Mouse (Mus musculus) midbrain, embryonic 13.5 days (tissue): ENCODE results near the gene Slc26a10. TPM values are rescaled to one million over a fixed set of nuclear protein-coding genes. Genes with fewer than 3 reads are reported as not detected.
"Not testable (repeated sequence)": the region's sequence is repeated elsewhere in the genome, so short reads cannot be mapped to it uniquely, and the experiment has no call there.

Source experiments
- ATAC-seq: fragments of 200-750 bp; cut with Nextera tagmentation; 2 replicates; pipeline ENCODE4 v1.8.0; 2017; ENCODE audit warnings: mild to moderate bottlenecking, moderate TSS enrichment, moderate library complexity
- H3K27ac ChIP-seq: fragments of 300-500 bp; sonication (generic); 2 replicates; pipeline ENCODE4 v1.5.1; 2015; ENCODE audit warnings: inconsistent platforms, mild to moderate bottlenecking, moderate library complexity
- H3K27me3 ChIP-seq: fragments of 300-500 bp; sonication (generic); 2 replicates; pipeline ENCODE4 v1.6.1; 2015; ENCODE audit warnings: mild to moderate bottlenecking, inconsistent platforms
- H3K36me3 ChIP-seq: fragments of 300-500 bp; sonication (generic); 2 replicates; pipeline ENCODE4 v1.6.1; 2015; ENCODE audit warnings: mild to moderate bottlenecking, inconsistent platforms
- H3K4me1 ChIP-seq: fragments of 300-500 bp; sonication (generic); replicated peaks from 2 replicates; pipeline ENCODE4 v1.6.1; 2015; ENCODE audit warnings: inconsistent platforms
- H3K4me2 ChIP-seq: fragments of 300-500 bp; sonication (generic); replicated peaks from 2 replicates; pipeline ENCODE4 v1.6.1; 2015; ENCODE audit warnings: moderate library complexity, mild to moderate bottlenecking, inconsistent platforms
- H3K4me3 ChIP-seq: fragments of 300-500 bp; sonication (generic); replicated peaks from 2 replicates; pipeline ENCODE4 v1.5.1; 2015; ENCODE audit warnings: mild to moderate bottlenecking, inconsistent platforms
- H3K9ac ChIP-seq: fragments of 300-500 bp; sonication (generic); replicated peaks from 2 replicates; pipeline ENCODE4 v1.6.1; 2015; ENCODE audit warnings: mild to moderate bottlenecking, inconsistent platforms
- H3K9me3 ChIP-seq: fragments of 300-500 bp; sonication (generic); 2 replicates; pipeline ENCODE4 v1.6.1; 2016; ENCODE audit warnings: mild to moderate bottlenecking, inconsistent platforms
- WGBS: fragments of 180-500 bp; shearing (Covaris S2); methylation state at CpG from one replicate; pipeline ENCODE4 v1.1.7; 2015; 5-methylcytosine and 5-hydroxymethylcytosine counted together
- polyA plus RNA-seq: library from polyadenylated mRNA; unstranded; fragments of >200 nt; fragmentation: Nextera tagmentation; extraction: Ambion mirVana; gene quantifications from 2 replicates; pipeline ENCODE4 v1.2.1, GENCODE M21; 2015

The Slc26a10 gene
- polyA plus RNA-seq, 1 experiment from 2014 or later, result 1.0 TPM

GRCm38 (mm10) chr10:127135118-127135836 is 45.2 kb downstream of the Slc26a10 start:
- H3K9ac ChIP-seq, result no peak overlapping the region
- WGBS, result 65% methylated on average over 8 of the region's 8 CpGs
- H3K27me3 ChIP-seq, result no peaks in the 10 kb centered on the region
- H3K9me3 ChIP-seq, result no peaks in the 10 kb centered on the region
- no peaks in the 10 kb centered on the region for H3K4me1 ChIP-seq
- no peak for ATAC-seq
- H3K27ac ChIP-seq, result no peak overlapping the region
- no peaks in the 10 kb centered on the region for H3K36me3 ChIP-seq
- no peak overlapping the region for H3K4me3 ChIP-seq
- H3K4me2 ChIP-seq, result no peak overlapping the region

- not testable (repeated sequence) for H3K27me3 ChIP-seq, ATAC-seq, H3K27ac ChIP-seq, H3K36me3 ChIP-seq, H3K4me3 ChIP-seq, H3K9ac ChIP-seq, H3K4me1 ChIP-seq, H3K9me3 ChIP-seq, H3K4me2 ChIP-seq
- 85% methylated on average over 3 of the region's 3 CpGs for WGBS
Measured at GRCm38 (mm10) chr10:127134394-127135035, 45.9 kb downstream of the Slc26a10 start.

GRCm38 (mm10) chr10:127132469-127132868 is 48.0 kb downstream of the Slc26a10 start:
- no peak overlapping the region for H3K4me2 ChIP-seq
- H3K9ac ChIP-seq, result no peak overlapping the region
- H3K27me3 ChIP-seq, result no peaks in the 10 kb centered on the region
- ATAC-seq, result no peak
- no peak overlapping the region for H3K27ac ChIP-seq
- H3K9me3 ChIP-seq, result no peaks in the 10 kb centered on the region
- no peaks in the 10 kb centered on the region for H3K4me1 ChIP-seq
- 75% methylated on average over 5 of the region's 5 CpGs for WGBS
- no peaks in the 10 kb centered on the region for H3K36me3 ChIP-seq
- no peak overlapping the region for H3K4me3 ChIP-seq

- Histone ChIP-seq H3K27me3 (no peaks in the 10 kb centered on the region), H3K9me3 (no peaks in the 10 kb centered on the region), H3K9ac (no peak overlapping the region), H3K4me2 (no peak overlapping the region), H3K4me1 (no peaks in the 10 kb centered on the region), H3K36me3 (no peaks in the 10 kb centered on the region), H3K27ac (no peak overlapping the region), H3K4me3 (no peak overlapping the region)
- WGBS, result 77% methylated on average over 4 of the region's 4 CpGs
- ATAC-seq, result no peak
Measured at GRCm38 (mm10) chr10:127129431-127129830, 51.0 kb downstream of the Slc26a10 start.

- no peak overlapping the region for H3K27ac ChIP-seq
- ATAC-seq, result no peak
- H3K4me2 ChIP-seq, result no peak overlapping the region
- H3K9me3 ChIP-seq, result no peaks in the 10 kb centered on the region
- no peak overlapping the region for H3K4me3 ChIP-seq
- no peaks in the 10 kb centered on the region for H3K27me3 ChIP-seq
- WGBS, result 88% methylated on average over 7 of the region's 7 CpGs
- H3K4me1 ChIP-seq, result peaks cover 6% of the 10 kb centered on the region
- no peak overlapping the region for H3K9ac ChIP-seq
- no peaks in the 10 kb centered on the region for H3K36me3 ChIP-seq
Measured at GRCm38 (mm10) chr10:127127711-127128279, 52.6 kb downstream of the Slc26a10 start.

GRCm38 (mm10) chr10:127126579-127126978 is 53.9 kb downstream of the Slc26a10 start:
- H3K27ac ChIP-seq, result no peak overlapping the region
- H3K9me3 ChIP-seq, result no peaks in the 10 kb centered on the region
- no peak for ATAC-seq
- no peak overlapping the region for H3K4me2 ChIP-seq
- no peaks in the 10 kb centered on the region for H3K36me3 ChIP-seq
- H3K4me1 ChIP-seq, result peaks cover 18% of the 10 kb centered on the region
- no peak overlapping the region for H3K4me3 ChIP-seq
- no peaks in the 10 kb centered on the region for H3K27me3 ChIP-seq
- H3K9ac ChIP-seq, result no peak overlapping the region
- WGBS, result 89% methylated on average over 5 of the region's 5 CpGs

- no peak for ATAC-seq
- WGBS, result 80% methylated on average over 9 of the region's 9 CpGs
- Histone ChIP-seq H3K4me2 (no peak overlapping the region), H3K27ac (no peak overlapping the region), H3K4me1 (peaks cover 20% of the 10 kb centered on the region), H3K9ac (no peak overlapping the region), H3K4me3 (no peak overlapping the region), H3K27me3 (no peaks in the 10 kb centered on the region), H3K9me3 (no peaks in the 10 kb centered on the region), H3K36me3 (no peaks in the 10 kb centered on the region)
Measured at GRCm38 (mm10) chr10:127125210-127126001, 55.0 kb downstream of the Slc26a10 start.

- peak overlapping the region; percentile 59 for H3K9ac ChIP-seq
- H3K4me1 ChIP-seq, result peaks cover 31% of the 10 kb centered on the region
- WGBS, result 7% methylated on average over 4 of the region's 4 CpGs
- no peaks in the 10 kb centered on the region for H3K27me3 ChIP-seq
- H3K9me3 ChIP-seq, result no peaks in the 10 kb centered on the region
- peak overlapping the region; percentile 92 for H3K27ac ChIP-seq
- H3K4me3 ChIP-seq, result peak overlapping the region; percentile 93
- peaks cover 11% of the 10 kb centered on the region for H3K36me3 ChIP-seq
- no peak; the same call in 1 of the 2 replicates for ATAC-seq
- H3K4me2 ChIP-seq, result peak overlapping the region; percentile 58
Measured at GRCm38 (mm10) chr10:127123436-127123805, 57.0 kb downstream of the Slc26a10 start.

- H3K27me3 ChIP-seq, result no peaks in the 10 kb centered on the region
Measured at GRCm38 (mm10) chr10:127122784-127123435, 57.5 kb downstream of the Slc26a10 start.

GRCm38 (mm10) chr10:127122018-127122417 is 58.4 kb downstream of the Slc26a10 start:
- Histone ChIP-seq H3K9ac (peak overlapping the region; percentile 59), H3K27me3 (no peaks in the 10 kb centered on the region)
- 91% methylated on average over 3 of the region's 3 CpGs for WGBS

More at GRCm38 (mm10) chr10:127122784-127123435, 57.5 kb downstream of the Slc26a10 start:
- ATAC-seq, result peak; percentile 43
- Histone ChIP-seq H3K9ac (peak overlapping the region; percentile 59), H3K27ac (peak overlapping the region; percentile 92), H3K4me1 (peaks cover 31% of the 10 kb centered on the region), H3K9me3 (no peaks in the 10 kb centered on the region), H3K4me3 (peak overlapping the region; percentile 93), H3K4me2 (peak overlapping the region; percentile 58), H3K36me3 (peaks cover 16% of the 10 kb centered on the region)
- 10% methylated on average over 13 of the region's 13 CpGs for WGBS

More at GRCm38 (mm10) chr10:127122018-127122417, 58.4 kb downstream of the Slc26a10 start:
- H3K4me2 ChIP-seq, result peak overlapping the region; percentile 58
- H3K36me3 ChIP-seq, result peaks cover 25% of the 10 kb centered on the region
- peaks cover 31% of the 10 kb centered on the region for H3K4me1 ChIP-seq
- no peak for ATAC-seq
- H3K9me3 ChIP-seq, result no peaks in the 10 kb centered on the region
- peak overlapping the region; percentile 92 for H3K27ac ChIP-seq
- peak overlapping the region; percentile 93 for H3K4me3 ChIP-seq
